Mouse (Mus musculus) right cerebral cortex, postnatal 14 days (tissue): ENCODE results near the gene 4931400O07Rik.

Source experiments
- DNase-seq: peaks from one replicate; pipeline ENCODE4 v3.0.0; 2022

Gene 4931400O07Rik

DNA sequence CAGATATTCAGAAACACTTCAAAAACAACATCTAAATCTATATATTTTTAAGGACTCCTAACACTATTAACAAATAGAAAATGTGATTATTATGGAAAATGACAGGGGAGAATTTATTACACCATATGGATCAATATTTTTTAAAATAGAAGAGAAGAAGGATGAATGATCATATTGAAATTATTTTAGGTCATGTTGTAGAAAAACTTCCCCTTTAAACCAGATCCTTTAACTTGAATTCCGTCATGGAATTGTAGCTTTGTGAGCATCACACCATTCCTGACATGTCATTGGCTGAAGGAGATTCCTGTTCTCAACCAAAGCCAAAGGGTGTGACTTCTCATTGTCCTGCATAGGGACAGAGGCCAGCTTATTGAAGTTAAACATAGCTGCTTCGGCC lies at the start of gene 4931400O07Rik:
Gene 4931400O07Rik (plus strand): TSS at position 301 of the 400 bp plus-strand sequence.
- DNase-seq, result no peak
